Mouse (Mus musculus): ENCODE measurements around the gene Cdh18. TPM values are rescaled to one million over a fixed set of nuclear protein-coding genes. Genes with fewer than 3 reads are reported as not detected.

The Cdh18 gene
- not detected in 2 replicates for total RNA-seq (2012; rRNA removed)
- not detected for polyA plus RNA-seq (2012; ENCODE audit: insufficient read depth in 1 of 2, insufficient read length in 2 of 2, low read depth in 1 of 2, low replicate concordance in 2 of 2, missing spikeins in 1 of 2)

- Histone ChIP-seq H3K4me1 (ENCODE audit: control insufficient read depth in 1 of 2, insufficient read depth in 2 of 2, low read length in 2 of 2) (no peaks in the 10 kb centered on the region), H3K36me3 (ENCODE audit: control insufficient read depth in 1 of 2, insufficient read depth in 2 of 2, low read length in 2 of 2) (no peaks in the 10 kb centered on the region), H3K27me3 (ENCODE audit: control insufficient read depth in 1 of 2, insufficient read depth in 2 of 2, low read length in 2 of 2) (no peaks in the 10 kb centered on the region), H3K4me3 (ENCODE audit: control insufficient read depth in 1 of 2, insufficient read depth in 1 of 2, low read depth in 2 of 2, low read length in 2 of 2) (no peak within 1 kb of the TSS), H3K9ac (ENCODE audit: control insufficient read depth, low read depth, low read length, poor library complexity, severe bottlenecking) (no peak within 1 kb of the TSS), H3K9me3 (replicated peaks; ENCODE audit: insufficient read depth, low read length) (no peaks in the 10 kb centered on the region), H3K79me2 (ENCODE audit: control insufficient read depth, insufficient read depth, low read length, poor library complexity) (no peaks in the 10 kb centered on the region), H3K27ac (ENCODE audit: control insufficient read depth, low read depth, low read length) (no peak within 1 kb of the TSS)
- no peak for DNase-seq (ENCODE audit: low read depth, low spot score)
- TF ChIP-seq MXI1 (IDR thresholded peaks at IDR 0.05; ENCODE audit: low read depth, low read length) = no peak
- TF ChIP-seq POLR2AphosphoS5 (IDR thresholded peaks at IDR 0.05; ENCODE audit: borderline replicate concordance, low read depth, low read length) = no peak
- TF ChIP-seq MYC (IDR thresholded peaks at IDR 0.05; ENCODE audit: low read depth, low read length) = no peak
- no peak for TF ChIP-seq CHD2 (IDR thresholded peaks at IDR 0.05; ENCODE audit: low read length)
- TF ChIP-seq NELFE (IDR thresholded peaks at IDR 0.05; ENCODE audit: low read depth, low read length) = no peak
- no peak for TF ChIP-seq TAL1 (IDR thresholded peaks at IDR 0.05; ENCODE audit: low read length)
- TF ChIP-seq CHD1 (IDR thresholded peaks at IDR 0.05; ENCODE audit: low read depth, low read length) = no peak
- no peak for TF ChIP-seq ZNF384 (IDR thresholded peaks at IDR 0.05; ENCODE audit: low read depth, low read length)
- no peak for TF ChIP-seq JUND (IDR thresholded peaks at IDR 0.05; ENCODE audit: low read depth, low read length)
- no peak for TF ChIP-seq NRF1 (IDR thresholded peaks at IDR 0.05; ENCODE audit: insufficient read depth, low read depth, low read length, poor library complexity, severe bottlenecking)
- no peak for TF ChIP-seq TBP (IDR thresholded peaks at IDR 0.05; ENCODE audit: low read depth, low read length)
- no peak for TF ChIP-seq SMC3 (IDR thresholded peaks at IDR 0.05; ENCODE audit: low read depth, low read length)
- no peak for TF ChIP-seq SIN3A (IDR thresholded peaks at IDR 0.05; ENCODE audit: low read length)
- TF ChIP-seq HCFC1 (IDR thresholded peaks at IDR 0.05; ENCODE audit: low read depth, low read length) = no peak
- TF ChIP-seq EP300 (IDR thresholded peaks at IDR 0.05; ENCODE audit: low read depth in 1 of 2, low read length in 2 of 2) = no peak
- no peak for TF ChIP-seq MAX (IDR thresholded peaks at IDR 0.05; ENCODE audit: low read length)
These were observed at the start of gene Cdh18 for GRCm38 (mm10) chr15:22548711-22549271. TSS of gene Cdh18 (plus strand) at chr15:22549022.

GRCm38 (mm10) chr15:22511271-22511670, 37.6 kb upstream of the Cdh18 start:
- Histone ChIP-seq H3K9me3 (replicated peaks; ENCODE audit: insufficient read depth, low read length) (no peaks in the 10 kb centered on the region), H3K4me3 (ENCODE audit: control insufficient read depth in 1 of 2, insufficient read depth in 1 of 2, low read depth in 2 of 2, low read length in 2 of 2) (no peak overlapping the region), H3K36me3 (ENCODE audit: control insufficient read depth in 1 of 2, insufficient read depth in 2 of 2, low read length in 2 of 2) (no peaks in the 10 kb centered on the region), H3K27ac (ENCODE audit: control insufficient read depth, low read depth, low read length) (no peak overlapping the region), H3K27me3 (ENCODE audit: control insufficient read depth in 1 of 2, insufficient read depth in 2 of 2, low read length in 2 of 2) (no peaks in the 10 kb centered on the region), H3K9ac (ENCODE audit: control insufficient read depth, low read depth, low read length, poor library complexity, severe bottlenecking) (no peak overlapping the region), H3K4me1 (ENCODE audit: control insufficient read depth in 1 of 2, insufficient read depth in 2 of 2, low read length in 2 of 2) (peaks cover 0 to 2% of the 10 kb centered on the region in 2 experiments; a peak in 1 of 4 replicates), H3K79me2 (ENCODE audit: control insufficient read depth, insufficient read depth, low read length, poor library complexity) (no peaks in the 10 kb centered on the region)
- DNase-seq (ENCODE audit: low read depth, low spot score) = no peak
- TF ChIP-seq EP300 (IDR thresholded peaks at IDR 0.05; ENCODE audit: low read depth in 1 of 2, low read length in 2 of 2) (no peak), GABPA (IDR thresholded peaks at IDR 0.05; ENCODE audit: low read depth, low read length) (no peak), MYC (IDR thresholded peaks at IDR 0.05; ENCODE audit: low read depth, low read length) (no peak), MAFK (IDR thresholded peaks at IDR 0.05; ENCODE audit: borderline replicate concordance, low read depth, low read length) (no peak), MXI1 (IDR thresholded peaks at IDR 0.05; ENCODE audit: low read depth, low read length) (no peak), NRF1 (IDR thresholded peaks at IDR 0.05; ENCODE audit: insufficient read depth, low read depth, low read length, poor library complexity, severe bottlenecking) (no peak), ZC3H11A (IDR thresholded peaks at IDR 0.05; ENCODE audit: low read depth, low read length) (no peak), ZMIZ1 (IDR thresholded peaks at IDR 0.05; ENCODE audit: low read depth, low read length) (no peak), MEF2A (IDR thresholded peaks at IDR 0.05; ENCODE audit: extremely low read depth, insufficient replicate concordance, low read depth, low read length, poor library complexity, severe bottlenecking) (no peak), ETS1 (IDR thresholded peaks at IDR 0.05; ENCODE audit: low read depth, low read length) (no peak), UBTF (IDR thresholded peaks at IDR 0.05; ENCODE audit: borderline replicate concordance, insufficient read depth, low read depth, low read length) (no peak), GATA1 (IDR thresholded peaks at IDR 0.05; ENCODE audit: low read depth, low read length) (no peak), CHD2 (IDR thresholded peaks at IDR 0.05; ENCODE audit: low read length) (no peak), MYB (IDR thresholded peaks at IDR 0.05; ENCODE audit: low read depth, low read length) (no peak), TBP (IDR thresholded peaks at IDR 0.05; ENCODE audit: low read depth, low read length) (no peak), CTCF (IDR thresholded peaks at IDR 0.05 in 2 of 3, conservative IDR thresholded peaks at IDR 0.05 in 1 of 3; ENCODE audit: control insufficient read depth in 1 of 3, insufficient read depth in 1 of 3, low read depth in 2 of 3, low read length in 3 of 3, poor library complexity in 1 of 3, severe bottlenecking in 1 of 3) (no peak), MAX (IDR thresholded peaks at IDR 0.05; ENCODE audit: low read length) (no peak), JUND (IDR thresholded peaks at IDR 0.05; ENCODE audit: low read depth, low read length) (no peak), TCF12 (IDR thresholded peaks at IDR 0.05; ENCODE audit: low read depth, low read length) (no peak)
